Mouse (Mus musculus) small intestine, adult 2 months (tissue): ENCODE measurements around the gene Tmeff2. TPM values are rescaled to one million over a fixed set of nuclear protein-coding genes. Genes with fewer than 3 reads are reported as not detected.

ENCODE experiments used
- H3K27ac ChIP-seq: fragments of 200-500 bp; 2 replicates; pipeline ENCODE4 v1.5.1; 2012; ENCODE audit warnings: low read depth, low read length, control low read depth, inconsistent platforms; ENCODE audit not compliant: insufficient read depth
- H3K27me3 ChIP-seq: fragments of 200-500 bp; 2 replicates; pipeline ENCODE4 v1.6.1; 2012; ENCODE audit warnings: mild to moderate bottlenecking, moderate library complexity, low read length, inconsistent platforms; ENCODE audit not compliant: control insufficient read depth, insufficient read depth
- H3K36me3 ChIP-seq: fragments of 200-500 bp; 2 replicates; pipeline ENCODE4 v1.6.1; 2012; ENCODE audit warnings: mild to moderate bottlenecking, low read length, control low read depth, inconsistent platforms; ENCODE audit not compliant: control insufficient read depth, insufficient read depth
- H3K4me1 ChIP-seq: fragments of 200-500 bp; 2 replicates; pipeline ENCODE4 v1.6.1; 2012; ENCODE audit warnings: low read length, inconsistent platforms, mixed read lengths; ENCODE audit not compliant: control insufficient read depth, insufficient read depth, insufficient read length
- H3K4me3 ChIP-seq: fragments of 200-500 bp; 2 replicates; pipeline ENCODE4 v1.5.1; 2012; ENCODE audit warnings: low read depth, mild to moderate bottlenecking, control low read depth, inconsistent platforms, low read length, moderate library complexity
- CTCF ChIP-seq: fragments of 200-500 bp; IDR thresholded peaks from 2 replicates; pipeline ENCODE4 v1.5.1; 2012; ENCODE audit warnings: low read depth, mild to moderate bottlenecking, control low read depth, inconsistent platforms, low read length, moderate library complexity, mixed read lengths; ENCODE audit not compliant: insufficient replicate concordance, insufficient read length; ENCODE audit errors: extremely low read depth
- POLR2A ChIP-seq: fragments of 200-500 bp; IDR thresholded peaks from 2 replicates; pipeline ENCODE4 v1.6.1; 2012; ENCODE audit warnings: low read depth, mild to moderate bottlenecking, control low read depth, inconsistent platforms, low read length, moderate library complexity
- WGBS: fragments of 180-500 bp; shearing (Covaris S2); methylation state at CpG from one replicate; pipeline ENCODE4 v1.1.7; 2018; 5-methylcytosine and 5-hydroxymethylcytosine counted together
- polyA plus RNA-seq: library from polyadenylated mRNA; depleted of rRNA; stranded (reverse); fragments of >200 nt; gene quantifications from 2 replicates; pipeline ENCODE4 v1.2.3, GENCODE M21; 2012

The Tmeff2 gene
- polyA plus RNA-seq, 1 experiment = 0.22 TPM

DNA sequence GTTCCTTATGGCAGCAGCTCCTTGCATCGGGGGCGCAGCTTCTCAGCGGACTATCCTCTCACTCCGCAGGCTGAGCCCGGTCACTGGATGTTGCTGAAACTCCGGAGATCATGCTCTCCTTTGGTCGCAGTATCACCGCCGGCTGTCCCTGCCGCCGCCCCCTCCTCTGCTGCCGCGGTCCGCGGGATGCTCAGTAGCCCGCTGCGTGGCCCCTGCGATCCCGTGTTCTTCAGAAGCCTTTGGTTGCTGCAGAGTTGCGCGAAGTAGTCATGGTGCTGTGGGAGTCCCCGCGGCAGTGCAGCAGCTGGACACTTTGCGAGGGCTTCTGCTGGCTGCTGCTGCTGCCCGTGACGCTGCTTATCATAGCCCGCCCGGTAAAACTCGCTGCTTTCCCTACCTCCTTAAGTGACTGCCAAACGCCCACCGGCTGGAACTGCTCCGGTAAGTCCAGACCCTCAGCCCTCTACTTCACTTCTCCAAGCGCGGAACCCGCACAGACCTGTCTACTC lies 27.3 kb downstream of the Tmeff2 start:
- no peak overlapping the region for H3K27ac ChIP-seq
- H3K36me3 ChIP-seq = no peaks in the 10 kb centered on the region
- peaks cover 14% of the 10 kb centered on the region for H3K27me3 ChIP-seq
- H3K4me1 ChIP-seq = no peaks in the 10 kb centered on the region; the same call in 1 of the 2 replicates
- WGBS = 2% methylated on average over 35 of the region's 35 CpGs
- H3K4me3 ChIP-seq = peak overlapping the region; percentile 46
- TF ChIP-seq CTCF (no peak), POLR2A (no peak)

GRCm38 (mm10) chr1:50928776-50929175 lies 28.3 kb downstream of the Tmeff2 start:
- no peak overlapping the region for H3K4me3 ChIP-seq
- no peaks in the 10 kb centered on the region for H3K36me3 ChIP-seq
- TF ChIP-seq CTCF (no peak), POLR2A (no peak)
- 44% methylated on average over 3 of the region's 3 CpGs for WGBS
- H3K27ac ChIP-seq = no peak overlapping the region
- H3K27me3 ChIP-seq = peaks cover 14% of the 10 kb centered on the region
- no peaks in the 10 kb centered on the region; the same call in 1 of the 2 replicates for H3K4me1 ChIP-seq

- no peak overlapping the region for H3K27ac ChIP-seq
- 68% methylated on average over 2 of the region's 2 CpGs for WGBS
- H3K36me3 ChIP-seq = no peaks in the 10 kb centered on the region
- no peaks in the 10 kb centered on the region for H3K27me3 ChIP-seq
- H3K4me1 ChIP-seq = no peaks in the 10 kb centered on the region
- TF ChIP-seq POLR2A (no peak), CTCF (no peak)
- no peak overlapping the region for H3K4me3 ChIP-seq
Measured at GRCm38 (mm10) chr1:50935076-50935475, 34.6 kb downstream of the Tmeff2 start.

- H3K4me1 ChIP-seq = no peaks in the 10 kb centered on the region
- no peak overlapping the region for H3K27ac ChIP-seq
- no peak for TF ChIP-seq POLR2A
- TF ChIP-seq CTCF = no peak
- H3K27me3 ChIP-seq = no peaks in the 10 kb centered on the region
- no peak overlapping the region for H3K4me3 ChIP-seq
- WGBS = 68% methylated on average over 2 of the region's 2 CpGs
- H3K36me3 ChIP-seq = no peaks in the 10 kb centered on the region
Measured at GRCm38 (mm10) chr1:50935484-50935883, 35.0 kb downstream of the Tmeff2 start.

DNA sequence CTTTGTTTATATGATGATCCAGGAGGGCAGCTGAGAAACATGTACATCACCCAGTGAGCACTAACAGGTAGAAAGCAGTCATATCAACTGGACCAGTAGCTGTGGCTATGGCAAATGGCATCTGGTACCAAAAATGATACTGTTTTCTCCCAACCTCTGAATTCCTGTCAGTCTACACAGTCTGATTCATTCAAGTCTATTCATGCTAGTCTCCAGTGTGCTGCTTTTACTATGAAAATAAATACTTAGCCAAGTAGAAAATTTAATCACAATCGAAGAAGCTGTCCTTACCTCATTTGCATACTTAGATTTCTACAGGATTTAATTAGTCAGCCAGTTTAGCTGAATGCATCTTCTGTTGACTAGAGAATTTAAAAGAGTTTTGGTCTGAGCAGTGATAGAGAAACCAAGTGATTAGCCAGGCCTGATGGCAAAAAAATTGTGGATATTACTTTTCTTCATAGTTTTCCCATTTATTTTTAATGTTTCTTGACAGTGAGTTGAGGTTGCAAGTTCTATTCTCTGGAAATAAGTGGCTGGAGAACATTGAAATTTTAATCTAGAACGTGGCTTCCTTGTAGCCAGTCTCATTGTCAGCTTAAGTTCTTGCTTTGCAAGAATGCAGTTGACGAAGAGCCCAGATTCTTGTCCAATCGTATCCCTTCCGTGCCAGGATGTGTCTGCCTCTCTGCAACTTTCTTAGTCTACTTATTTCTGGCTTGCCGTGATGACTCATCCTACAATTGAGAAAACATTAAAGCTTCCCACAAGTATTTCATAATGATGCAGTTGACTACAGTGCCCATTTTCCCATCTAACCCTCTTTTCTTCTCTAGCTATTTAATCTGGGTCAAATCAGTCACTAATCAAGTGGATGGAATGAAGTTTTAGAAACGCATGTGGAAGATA lies 39.9 kb downstream of the Tmeff2 start:
- TF ChIP-seq CTCF (no peak), POLR2A (no peak)
- Histone ChIP-seq H3K4me1 (no peaks in the 10 kb centered on the region), H3K27ac (no peak overlapping the region), H3K36me3 (no peaks in the 10 kb centered on the region), H3K27me3 (no peaks in the 10 kb centered on the region), H3K4me3 (no peak overlapping the region)
- WGBS = 70% methylated on average over 7 of the region's 7 CpGs

DNA sequence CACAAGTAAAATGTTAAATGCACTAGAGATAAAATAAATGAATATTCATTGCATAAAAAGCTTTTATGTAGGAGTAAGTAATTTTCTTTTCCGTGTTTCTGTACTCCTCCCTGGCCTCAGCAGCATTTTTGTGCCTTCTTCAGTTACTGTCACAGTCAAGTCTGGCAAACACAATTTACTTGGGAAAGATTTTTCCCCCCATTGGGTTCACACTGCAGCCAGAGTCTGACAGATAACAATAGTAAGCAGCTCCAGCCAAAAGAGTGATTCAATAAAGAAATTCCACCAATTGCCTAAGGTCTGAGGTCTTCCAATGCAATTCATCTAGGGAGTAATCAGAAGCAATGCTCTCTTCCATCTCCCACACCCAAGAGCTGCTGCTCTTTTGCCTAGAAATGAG lies 48.1 kb downstream of the Tmeff2 start:
- TF ChIP-seq POLR2A = no peak
- TF ChIP-seq CTCF = no peak
- H3K4me3 ChIP-seq = no peak overlapping the region
- H3K4me1 ChIP-seq = no peaks in the 10 kb centered on the region
- H3K27ac ChIP-seq = no peak overlapping the region
- H3K27me3 ChIP-seq = no peaks in the 10 kb centered on the region
- no peaks in the 10 kb centered on the region for H3K36me3 ChIP-seq
- WGBS = 78% methylated on average over 1 of the region's 1 CpGs

DNA sequence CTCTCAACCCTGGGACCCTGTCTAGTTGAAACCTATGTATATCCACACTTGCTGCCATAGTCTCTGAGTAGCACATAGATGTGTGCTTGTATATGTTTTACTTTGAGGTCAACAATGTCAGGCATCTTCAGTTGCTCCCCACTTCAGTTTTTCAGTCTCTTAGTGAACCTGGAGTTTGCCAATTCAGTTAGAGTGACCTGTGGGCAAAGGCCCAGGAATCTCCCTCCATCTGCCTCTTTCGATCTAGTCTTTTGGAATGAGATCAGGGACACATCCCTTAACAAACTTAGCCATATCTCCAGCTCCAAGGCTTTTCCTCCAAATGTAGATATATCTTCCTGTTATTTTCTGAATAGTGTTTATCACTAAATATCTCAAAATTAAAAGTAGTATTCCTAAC lies 58.4 kb downstream of the Tmeff2 start:
- H3K36me3 ChIP-seq = no peaks in the 10 kb centered on the region
- H3K4me3 ChIP-seq = no peak overlapping the region
- 78% methylated on average over 1 of the region's 1 CpGs for WGBS
- TF ChIP-seq CTCF = no peak
- no peak for TF ChIP-seq POLR2A
- no peaks in the 10 kb centered on the region for H3K27me3 ChIP-seq
- H3K4me1 ChIP-seq = no peaks in the 10 kb centered on the region
- H3K27ac ChIP-seq = no peak overlapping the region
